Mouse (Mus musculus): ENCODE measurements around the gene Agap1.

DNA sequence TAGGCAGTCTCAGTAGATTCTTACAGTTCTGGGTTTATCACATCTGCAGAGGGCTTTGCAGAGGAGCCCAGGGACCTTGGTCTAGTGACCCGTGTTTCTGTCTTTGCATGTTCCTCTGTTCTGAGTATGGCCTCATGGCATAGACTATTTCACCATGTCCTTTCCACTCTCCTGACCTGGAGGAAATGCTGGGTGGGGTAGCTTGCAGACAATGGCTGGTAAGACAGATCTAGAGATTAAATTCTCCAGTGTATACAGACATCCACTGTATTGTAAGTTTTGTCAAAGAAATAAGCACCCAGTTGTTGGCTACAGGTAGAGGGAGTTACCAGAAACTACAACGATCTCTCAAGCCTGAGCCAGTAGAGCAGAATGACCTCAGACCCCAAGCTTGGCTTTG is 141.6 kb downstream of the Agap1 start:
- TF ChIP-seq CTCF (IDR thresholded peaks at IDR 0.05; ENCODE audit: borderline replicate concordance, control insufficient read depth, extremely low read depth, insufficient read depth, low read length, poor library complexity) = no peak
- no peak for TF ChIP-seq POLR2A (IDR thresholded peaks at IDR 0.05; ENCODE audit: control insufficient read depth, extremely low read depth, insufficient read depth, low read length, poor library complexity)

Measured in thymus, adult 2 months (tissue).